Mouse (Mus musculus): ENCODE results near the gene Dhh. TPM values are rescaled to one million over a fixed set of nuclear protein-coding genes. Genes with fewer than 3 reads are reported as not detected.

The Dhh gene
- total and polyA plus RNA-seq, 3 experiments, result not detected

- Histone ChIP-seq H3K79me2 (replicated peaks; ENCODE audit: control insufficient read depth, extremely low read depth, insufficient read depth, poor library complexity, severe bottlenecking) (peaks cover 10% of the 10 kb centered on the region), H3K4me1 (ENCODE audit: control insufficient read depth in 1 of 2, insufficient read depth in 2 of 2) (peaks cover 2 to 28% of the 10 kb centered on the region in 2 experiments), H3K27ac (ENCODE audit: insufficient read depth, low read depth) (0 out of 2 replicates have a peak overlapping the region, but pooled peaks have one; percentile 10), H3K4me2 (ENCODE audit: insufficient read depth, low read depth, poor library complexity, severe bottlenecking) (no peak overlapping the region), H3K27me3 (replicated peaks) (no peaks in the 10 kb centered on the region), H3K9ac (ENCODE audit: insufficient read depth, low read depth) (no peak overlapping the region), H3K4me3 (replicated peaks in 1 of 3; ENCODE audit: low read depth in 2 of 3, low read length in 2 of 3, poor library complexity in 1 of 3) (no peak overlapping the region), H3K9me3 (replicated peaks; ENCODE audit: low read length) (peaks cover 3% of the 10 kb centered on the region), H3K36me3 (replicated peaks in 1 of 2; ENCODE audit: control insufficient read depth in 1 of 2, insufficient read depth in 1 of 2, low read length in 1 of 2) (peaks cover 15 to 26% of the 10 kb centered on the region in 2 experiments)
- dilution Hi-C loops (cut with MboI; ENCODE audit: extremely low pct_ligation_motif_present, extremely low pct_unique_long_range_greater_than_20kb, low sequenced_read_pairs), result no loop called here
- peak; percentile 58 for DNase-seq (ENCODE audit: extremely low read depth)
- in situ Hi-C loops (cut with MboI; ENCODE audit: low pct_ligation_motif_present, low pct_unique_long_range_greater_than_20kb, low sequenced_read_pairs), result loop anchor here (10.0 to 25.0 kb wide), 3 partner anchors 65 to 1343 kb away; no protein-coding TSS in a partner anchor
- TF ChIP-seq MEF2A (IDR thresholded peaks at IDR 0.05; ENCODE audit: borderline replicate concordance, low read depth, low read length) (no peak), USF2 (conservative IDR thresholded peaks at IDR 0.05; ENCODE audit: low read depth, low read length) (no peak), HCFC1 (IDR thresholded peaks at IDR 0.05; ENCODE audit: low read depth, low read length) (no peak), CHD2 (IDR thresholded peaks at IDR 0.05; ENCODE audit: low read length) (peak; percentile 76), ETS1 (conservative IDR thresholded peaks at IDR 0.05; ENCODE audit: low read depth, low read length) (no peak), CTCF (conservative IDR thresholded peaks at IDR 0.05 in 1 of 2, IDR thresholded peaks at IDR 0.05 in 1 of 2; ENCODE audit: low read depth in 2 of 2, low read length in 2 of 2) (no peak), CHD1 (IDR thresholded peaks at IDR 0.05; ENCODE audit: low read depth, low read length) (no peak), GABPA (IDR thresholded peaks at IDR 0.05; ENCODE audit: insufficient replicate concordance, low read depth, low read length) (no peak), BHLHE40 (IDR thresholded peaks at IDR 0.05; ENCODE audit: low read depth, low read length) (peak; percentile 30; the same call in 1 of the 2 replicates), MAX (IDR thresholded peaks at IDR 0.05; ENCODE audit: low read length) (no peak), MAZ (IDR thresholded peaks at IDR 0.05; ENCODE audit: low read depth, low read length) (no peak), SIN3A (IDR thresholded peaks at IDR 0.05; ENCODE audit: low read length) (no peak; the same call in 1 of the 2 replicates), ZC3H11A (IDR thresholded peaks at IDR 0.05; ENCODE audit: low read depth, low read length) (no peak), NELFE (IDR thresholded peaks at IDR 0.05; ENCODE audit: low read depth, low read length) (peak; percentile 15; the same call in 1 of the 2 replicates), SMC3 (IDR thresholded peaks at IDR 0.05; ENCODE audit: low read depth, low read length) (no peak; the same call in 1 of the 2 replicates), ZMIZ1 (IDR thresholded peaks at IDR 0.05; ENCODE audit: low read depth, low read length) (peak; percentile 92), ELF1 (IDR thresholded peaks at IDR 0.05; ENCODE audit: low read depth, low read length) (peak; percentile 30; the same call in 1 of the 2 replicates), NRF1 (IDR thresholded peaks at IDR 0.05; ENCODE audit: low read depth, low read length) (no peak), POLR2AphosphoS2 (IDR thresholded peaks at IDR 0.05; ENCODE audit: low read depth, low read length) (peak; percentile 99), POLR2A (IDR thresholded peaks at IDR 0.05; ENCODE audit: low read depth, low read length) (peak; percentile 61), EP300 (IDR thresholded peaks at IDR 0.05; ENCODE audit: low read length) (no peak), JUN (IDR thresholded peaks at IDR 0.05; ENCODE audit: insufficient read depth, low read depth, low read length) (no peak), E2F4 (IDR thresholded peaks at IDR 0.05; ENCODE audit: insufficient replicate concordance, low read depth, low read length) (no peak), JUND (conservative IDR thresholded peaks at IDR 0.05; ENCODE audit: low read depth, low read length) (no peak), MXI1 (IDR thresholded peaks at IDR 0.05; ENCODE audit: low read depth, low read length) (peak; percentile 34; the same call in 1 of the 2 replicates), PAX5 (IDR thresholded peaks at IDR 0.05; ENCODE audit: low read length) (no peak), TCF12 (IDR thresholded peaks at IDR 0.05; ENCODE audit: low read depth, low read length) (0 out of 2 replicates have a peak, but pooled peaks have one; percentile 24), RCOR1 (conservative IDR thresholded peaks at IDR 0.05; ENCODE audit: low read depth, low read length) (peak; percentile 42), KAT2A (IDR thresholded peaks at IDR 0.05; ENCODE audit: insufficient replicate concordance, low read length) (0 out of 2 replicates have a peak, but pooled peaks have one; percentile 13), MAFK (IDR thresholded peaks at IDR 0.05; ENCODE audit: insufficient replicate concordance, low read length) (no peak)
These were observed 31.8 kb upstream of the Dhh start for GRCm38 (mm10) chr15:98930017-98930734.

All from CH12.LX (cell line).